Mouse (Mus musculus) gastrocnemius, adult 2 months (tissue): ENCODE results near the gene Gfpt1. TPM values are rescaled to one million over a fixed set of nuclear protein-coding genes. Genes with fewer than 3 reads are reported as not detected.
A peak's percentile ranks its signal among the peaks of the same experiment; 100 is the strongest.
"Not testable (repeated sequence)": the region's sequence is repeated elsewhere in the genome, so short reads cannot be mapped to it uniquely, and the experiment has no call there.

ENCODE experiments used
- DNase-seq: peaks from one replicate; pipeline ENCODE4 v3.0.0; 2022
- H3K27ac ChIP-seq: fragments of 200-600 bp; 2 replicates; pipeline ENCODE4 v1.8.1; 2022; ENCODE audit warnings: mild to moderate bottlenecking
- H3K4me3 ChIP-seq: fragments of 200-600 bp; 2 replicates; pipeline ENCODE4 v1.8.1; 2022; ENCODE audit warnings: mild to moderate bottlenecking, moderate library complexity
- CTCF ChIP-seq: fragments of 200-600 bp; IDR thresholded peaks from 2 replicates; pipeline ENCODE4 v1.8.1; 2022; ENCODE audit warnings: antibody characterized with exemption, mild to moderate bottlenecking, moderate library complexity
- intact Hi-C: fragments of 180-260 bp; cut with DNase I; formaldehyde crosslinking; loops from one replicate; pipeline ENCODE4 v1.15.1; 2025
- total RNA-seq, 2 experiments: library from RNA; stranded (reverse); gene quantifications; 2 replicates each; pipeline ENCODE4 v1.2.3; 2021

The Gfpt1 gene
- total RNA-seq, 2 experiments from 2014 or later, result 31.0 to 35.8 TPM

- TF ChIP-seq CTCF, result no peak
- intact Hi-C loops, result no loop called here
These were observed 49.8 kb downstream of the Gfpt1 start for GRCm38 (mm10) chr6:87092476-87092875.

DNA sequence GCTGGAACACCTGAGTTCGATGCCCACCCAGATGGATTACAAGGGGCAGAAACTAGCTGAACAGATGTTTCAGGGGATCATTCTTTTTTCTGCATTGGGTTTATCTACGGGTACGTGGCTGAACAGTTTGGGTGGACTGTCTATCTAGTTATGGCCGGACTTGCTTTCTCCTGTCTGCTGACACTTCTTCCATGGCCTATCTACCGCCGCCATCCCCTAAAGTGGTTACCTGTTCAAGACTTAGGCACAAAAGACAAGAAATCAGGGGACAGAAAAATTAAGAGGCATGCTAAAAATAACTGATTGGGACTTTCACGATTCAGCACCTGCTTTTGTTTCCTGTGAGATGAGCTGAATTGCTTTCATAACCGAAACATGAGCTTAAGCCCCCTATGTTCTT is 51.0 kb downstream of the Gfpt1 start:
- intact Hi-C loops, DNase-seq, H3K4me3 ChIP-seq, H3K27ac ChIP-seq: not testable (repeated sequence)

More at GRCm38 (mm10) chr6:87092476-87092875, 49.8 kb downstream of the Gfpt1 start:
- Histone ChIP-seq H3K27ac (no peak overlapping the region), H3K4me3 (no peak overlapping the region)
- no peak for DNase-seq

GRCm38 (mm10) chr6:87099261-87099660 is 56.6 kb downstream of the Gfpt1 start:
- intact Hi-C loops, result no loop called here
- DNase-seq, result no peak
- Histone ChIP-seq H3K4me3 (no peak overlapping the region), H3K27ac (peak overlapping the region; percentile 76)
- TF ChIP-seq CTCF, result no peak

DNA sequence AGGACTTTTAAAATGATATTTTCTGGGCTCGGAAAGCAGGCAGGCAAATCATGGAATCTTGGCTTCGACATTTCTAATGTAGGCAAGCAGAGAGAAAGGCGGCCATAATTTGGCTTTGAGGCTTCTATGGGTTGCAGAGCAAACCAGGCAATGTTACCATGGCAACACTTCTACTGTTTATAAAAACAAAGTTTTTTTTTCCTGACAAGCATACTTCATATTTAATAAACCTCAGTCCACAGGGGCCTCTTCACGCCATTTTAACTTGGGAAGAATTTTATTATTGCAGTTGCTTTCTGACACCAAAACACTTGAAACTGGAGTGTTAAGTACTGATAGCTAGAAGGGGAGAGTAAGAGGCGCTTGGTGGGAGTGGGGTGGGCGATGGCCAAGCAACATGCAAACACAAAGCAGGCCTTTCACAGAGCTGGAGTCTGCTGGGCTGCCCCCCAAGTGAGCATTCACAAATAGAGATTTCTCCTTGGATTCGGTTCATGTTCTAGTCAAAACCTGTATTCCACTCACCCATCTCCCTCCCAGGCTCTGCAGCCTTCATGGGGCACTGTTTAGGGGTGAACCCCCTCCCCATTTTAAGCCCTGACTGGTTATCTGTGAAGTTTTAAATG is 57.1 kb downstream of the Gfpt1 start:
- intact Hi-C loops, result loop anchor here (2.0 to 10.0 kb wide), 2 partner anchors 115 to 287 kb away; no protein-coding TSS in a partner anchor
- Histone ChIP-seq H3K27ac (peak overlapping the region; percentile 76), H3K4me3 (no peak overlapping the region)
- DNase-seq, result no peak
- no peak for TF ChIP-seq CTCF

- no peak for DNase-seq
- Histone ChIP-seq H3K27ac (peak overlapping the region; percentile 82), H3K4me3 (no peak overlapping the region)
- intact Hi-C loops, result loop anchor here (1.0 to 10.0 kb wide), 4 partner anchors 114 to 286 kb away; partner anchors contain the start of gene Antxr1
- no peak for TF ChIP-seq CTCF
These were observed 57.8 kb downstream of the Gfpt1 start for GRCm38 (mm10) chr6:87100297-87101020.

DNA sequence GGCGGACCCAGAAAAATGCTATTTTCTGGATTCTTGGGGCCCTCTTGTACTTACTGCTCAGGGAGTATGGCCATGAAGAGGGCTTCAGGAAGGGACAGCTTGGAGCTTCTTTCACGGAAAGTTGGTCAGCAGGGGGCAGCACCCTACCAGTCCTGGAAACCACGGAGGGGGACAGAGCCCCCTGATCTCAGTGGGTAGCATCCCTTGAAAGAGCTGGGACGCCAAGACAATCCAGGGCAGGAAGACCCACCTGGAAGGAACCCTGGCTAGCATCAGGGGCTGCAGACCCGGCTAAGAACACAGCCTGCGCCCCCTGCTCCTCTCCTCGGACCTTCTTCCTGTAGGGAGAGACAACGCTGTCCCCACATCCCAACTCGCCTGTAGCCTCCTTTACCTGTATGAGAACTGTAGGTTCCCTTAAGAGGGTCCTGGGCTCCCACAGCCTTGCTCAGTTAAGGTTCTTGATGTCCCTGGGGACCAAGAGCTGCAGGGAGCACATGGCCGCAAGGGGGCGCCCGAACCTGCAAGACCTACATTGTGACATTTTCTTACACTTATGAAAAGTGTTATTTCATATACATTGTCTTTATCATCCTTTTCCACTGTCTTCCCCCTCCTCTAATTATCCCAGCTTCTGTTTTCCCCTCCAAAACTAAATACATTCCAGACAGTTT is 58.8 kb downstream of the Gfpt1 start:
- peak; percentile 90 for DNase-seq
- H3K4me3 ChIP-seq, result peak overlapping the region; percentile 80
- peak overlapping the region; percentile 82 for H3K27ac ChIP-seq
- intact Hi-C loops, result loop anchor here (1.0 to 10.0 kb wide), 4 partner anchors 113 to 285 kb away; partner anchors contain the start of gene Antxr1
- TF ChIP-seq CTCF, result peak; percentile 68

DNA sequence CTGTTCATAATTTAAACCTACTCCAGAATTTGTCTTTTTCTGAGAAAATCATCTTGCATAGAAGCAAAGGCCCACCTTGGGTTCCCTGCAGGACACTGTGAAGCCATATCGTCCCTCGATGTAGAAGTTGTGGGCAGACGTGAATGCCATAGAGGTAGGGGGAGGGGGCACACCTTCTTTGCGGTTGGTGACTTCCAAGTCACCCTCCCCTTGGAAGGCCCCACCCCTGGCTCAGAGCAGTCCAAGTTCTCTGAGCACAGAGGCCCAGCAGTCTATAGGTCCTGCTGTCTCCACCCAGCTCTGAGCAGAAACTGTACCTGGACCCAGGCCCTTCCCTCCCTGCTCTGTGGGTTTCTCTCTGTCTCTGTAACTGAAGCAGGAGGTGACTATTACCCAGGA is 59.3 kb downstream of the Gfpt1 start:
- no peak for DNase-seq
- TF ChIP-seq CTCF, result no peak
- H3K4me3 ChIP-seq, result no peak overlapping the region
- H3K27ac ChIP-seq, result peak overlapping the region; percentile 82
- intact Hi-C loops, result loop anchor here (1.0 to 10.0 kb wide), 4 partner anchors 113 to 285 kb away; partner anchors contain the start of gene Antxr1

- peak overlapping the region; percentile 82 for H3K27ac ChIP-seq
- no peak overlapping the region for H3K4me3 ChIP-seq
- intact Hi-C loops, result loop anchor here (10.0 kb wide), 1 partner anchor 112 kb away; no protein-coding TSS in a partner anchor
- peak; percentile 70 for DNase-seq
- no peak for TF ChIP-seq CTCF
These were observed 59.8 kb downstream of the Gfpt1 start for GRCm38 (mm10) chr6:87102421-87102911.

- Histone ChIP-seq H3K4me3 (no peak overlapping the region), H3K27ac (no peak overlapping the region)
- TF ChIP-seq CTCF, result no peak
- intact Hi-C loops, result loop anchor here (10.0 kb wide), 1 partner anchor 111 kb away; no protein-coding TSS in a partner anchor
- no peak for DNase-seq
These were observed 60.7 kb downstream of the Gfpt1 start for GRCm38 (mm10) chr6:87103314-87103713.

GRCm38 (mm10) chr6:87104123-87104796 is 61.6 kb downstream of the Gfpt1 start, which contains the start of gene D6Ertd527e:
TSS of gene D6Ertd527e (plus strand) at chr6:87104746.
- no peak for DNase-seq
- no peak for TF ChIP-seq CTCF
- Histone ChIP-seq H3K4me3 (no peak within 1 kb of the TSS), H3K27ac (no peak within 1 kb of the TSS)
- intact Hi-C loops, result loop anchor here (10.0 kb wide), 1 partner anchor 111 kb away; no protein-coding TSS in a partner anchor

- TF ChIP-seq CTCF, result no peak
- intact Hi-C loops, result no loop called here
- no peak for DNase-seq
- Histone ChIP-seq H3K4me3 (no peak overlapping the region), H3K27ac (no peak overlapping the region)
These were observed 68.8 kb downstream of the Gfpt1 start for GRCm38 (mm10) chr6:87111493-87111892.

- Histone ChIP-seq H3K27ac (peak overlapping the region; percentile 59), H3K4me3 (no peak overlapping the region)
- intact Hi-C loops, result no loop called here
- TF ChIP-seq CTCF, result no peak
- DNase-seq, result peak; percentile 61
These were observed 69.5 kb downstream of the Gfpt1 start for GRCm38 (mm10) chr6:87112125-87112524.
